Mouse (Mus musculus) left cerebral cortex, postnatal 14 days (tissue): ENCODE data around the gene Cyren. TPM values are rescaled to one million over a fixed set of nuclear protein-coding genes. Genes with fewer than 3 reads are reported as not detected.

Experiments
- DNase-seq, 2 experiments: peaks; one replicate each; pipeline ENCODE4 v3.0.0; 2021 to 2022; ENCODE audit warnings: low spot score in 2 of 2, mixed read lengths in 1 of 2
- intact Hi-C: fragments of 180-260 bp; cut with DNase I; formaldehyde crosslinking; loops from one replicate; pipeline ENCODE4 v1.15.1; 2025
- long read RNA-seq, 2 experiments: library from polyadenylated mRNA; stranded (forward); transcript quantifications; one replicate each; pipeline ENCODE4 v2.0.0; 2021
- total RNA-seq, 2 experiments: library from RNA; stranded (reverse); gene quantifications; 2 replicates each; pipeline ENCODE4 v1.2.3; 2021

The Cyren gene
- total RNA-seq = 1 to 10 TPM; 3.3 to 4.4 TPM
- long read RNA-seq, experiment 1, partial matches to known transcripts = 0 of 8 reads
- long read RNA-seq, experiment 1, other reads (novel, unspliced or antisense) = 7 of 8 reads
- long read RNA-seq, experiment 2, partial matches to known transcripts = 0 of 5 reads
- long read RNA-seq, experiment 2, other reads (novel, unspliced or antisense) = 4 of 5 reads

GRCm38 (mm10) chr6:34877509-34878321 lies at the start of gene Cyren:
TSS of gene Cyren (minus strand) at chr6:34878060.
- peak; percentile 90 to 93 for DNase-seq
- intact Hi-C loops = loop anchor here (5.0 to 10.0 kb wide), 2 partner anchors 95 to 117 kb away; partner anchors contain the start of gene Agbl3

- intact Hi-C loops = loop anchor here (10.0 kb wide), 1 partner anchor 413 kb away; no protein-coding TSS in a partner anchor
- no peak for DNase-seq
Measured at GRCm38 (mm10) chr6:34927594-34927993, 49.7 kb upstream of the Cyren start.

DNA sequence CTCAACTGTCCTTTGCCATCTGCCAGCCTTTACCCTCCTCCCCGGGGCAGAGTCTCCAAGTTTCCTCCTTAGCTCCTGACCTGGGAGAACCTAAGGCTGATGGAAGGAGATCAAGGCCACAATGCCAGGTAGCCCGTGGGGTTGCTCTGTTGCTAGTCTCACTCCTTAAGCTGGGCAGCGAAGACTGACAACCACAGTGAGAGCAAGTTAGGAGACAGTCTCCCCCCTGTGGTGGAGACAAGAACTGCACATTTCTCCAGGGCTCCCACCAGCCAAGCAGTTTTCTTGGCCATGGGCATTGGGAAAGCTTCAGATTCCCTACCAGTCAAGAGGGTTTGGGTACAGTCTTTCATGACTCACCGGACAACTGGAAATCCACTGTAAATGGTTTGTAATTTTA lies 49.3 kb upstream of the Cyren start:
- intact Hi-C loops = loop anchor here (10.0 kb wide), 1 partner anchor 412 kb away; no protein-coding TSS in a partner anchor
- peak; percentile 71 to 75 for DNase-seq

DNA sequence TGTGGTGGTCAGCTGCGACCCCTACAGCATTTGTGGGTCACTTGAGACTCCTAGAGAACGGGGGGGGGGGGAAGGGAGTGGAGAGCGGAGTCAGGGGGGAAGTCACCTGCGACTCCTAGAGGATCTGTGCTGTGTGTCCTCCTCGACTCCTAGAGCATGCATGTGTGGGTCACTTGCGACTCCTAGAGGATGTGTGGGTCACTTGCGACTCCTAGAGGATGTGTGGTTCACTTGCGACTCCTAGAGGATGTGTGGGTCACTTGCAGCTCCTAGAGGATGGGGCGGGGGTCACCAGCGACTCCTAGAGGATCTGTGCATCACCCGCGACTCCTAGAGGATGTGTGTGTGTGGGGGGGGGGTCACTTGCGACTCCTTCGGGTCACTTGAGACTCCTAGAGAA lies 44.1 kb upstream of the Cyren start:
- intact Hi-C loops = loop anchor here (10.0 kb wide), 1 partner anchor 407 kb away; no protein-coding TSS in a partner anchor
- DNase-seq = peak; percentile 27 to 60

GRCm38 (mm10) chr6:34920631-34921030 lies 42.8 kb upstream of the Cyren start:
- intact Hi-C loops = loop anchor here (10.0 kb wide), 1 partner anchor 406 kb away; no protein-coding TSS in a partner anchor
- no peak for DNase-seq

- intact Hi-C loops = loop anchor here (10.0 kb wide), 1 partner anchor 405 kb away; no protein-coding TSS in a partner anchor
Measured at GRCm38 (mm10) chr6:34919956-34920355, 42.1 kb upstream of the Cyren start, which contains the start of gene Stra8. TSS of gene Stra8 (plus strand) at chr6:34920163.

DNA sequence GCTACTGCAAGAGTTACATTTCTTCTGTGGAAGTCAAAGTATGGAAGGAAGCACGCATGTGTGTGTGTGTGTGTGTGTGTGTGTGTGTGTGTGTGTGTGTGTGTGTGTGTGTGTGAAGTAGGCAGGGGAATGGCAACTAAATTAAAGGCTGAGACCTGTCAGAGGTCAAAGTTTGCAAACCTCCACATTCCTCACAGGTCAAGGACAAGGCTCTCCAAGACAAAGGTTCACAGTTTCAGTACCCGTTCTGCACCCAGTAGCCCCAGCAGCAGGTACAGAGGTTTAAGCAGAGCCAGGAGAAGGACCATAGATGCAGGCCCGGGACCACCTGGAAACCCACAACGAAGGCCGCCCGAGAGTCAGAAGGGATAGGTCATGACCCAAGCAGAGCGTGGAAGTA lies 41.3 kb upstream of the Cyren start:
- DNase-seq = no peak
- intact Hi-C loops = no loop called here

More at GRCm38 (mm10) chr6:34919956-34920355, 42.1 kb upstream of the Cyren start, which contains the start of gene Stra8:
- no peak for DNase-seq

DNA sequence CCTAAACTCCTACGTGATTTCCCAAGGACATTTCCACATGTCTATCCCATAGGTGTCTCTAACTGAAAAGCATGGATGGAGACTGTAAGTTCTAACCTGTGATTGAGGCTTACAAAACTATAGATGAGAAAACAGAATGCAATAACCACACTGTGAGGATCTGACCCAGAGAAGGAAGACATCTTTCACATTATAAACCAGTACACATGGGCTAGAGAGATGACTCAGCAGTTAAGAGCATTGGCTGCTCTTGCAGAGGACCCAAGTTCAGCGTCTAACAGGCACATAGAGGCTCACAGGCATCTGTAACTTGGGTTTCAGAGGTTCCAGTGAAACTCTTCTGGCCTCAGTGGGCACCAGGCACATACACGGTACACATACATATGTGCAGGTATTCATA lies 36.6 kb upstream of the Cyren start:
- intact Hi-C loops = no loop called here
- DNase-seq = no peak

DNA sequence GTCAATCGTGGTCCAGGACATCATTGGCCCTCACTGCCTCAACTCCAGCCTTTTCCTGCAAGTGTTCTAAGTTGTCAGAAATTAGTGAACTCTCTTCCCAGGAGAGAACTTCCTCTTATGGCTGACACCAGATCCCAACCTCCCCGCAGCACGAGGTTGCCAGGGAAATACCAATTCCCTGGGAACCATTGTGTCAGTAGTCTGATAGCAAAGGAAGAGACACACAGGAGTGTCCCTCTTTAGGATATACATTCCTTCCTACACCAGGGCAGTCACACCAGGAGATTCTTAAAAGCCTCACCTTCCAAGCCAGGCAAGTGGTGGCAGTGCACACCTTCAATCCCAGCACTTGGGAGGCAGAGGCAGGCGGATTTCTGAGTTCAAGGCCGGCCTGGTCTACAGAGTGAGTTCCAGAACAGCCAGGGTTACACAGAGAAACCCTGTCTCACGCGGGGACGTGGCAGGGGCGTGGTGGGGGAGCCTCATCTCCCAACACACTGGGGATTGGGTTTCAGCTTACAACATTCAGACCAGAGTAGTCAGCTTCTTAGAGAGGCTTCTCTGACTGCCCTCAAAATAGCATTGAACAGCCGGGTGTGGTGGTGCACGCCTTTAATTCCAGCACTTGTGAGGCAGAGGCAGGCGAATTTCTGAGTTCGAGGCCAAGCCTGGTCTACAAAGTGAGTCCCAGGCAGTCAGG lies 35.6 kb upstream of the Cyren start:
- DNase-seq = no peak
- intact Hi-C loops = no loop called here

GRCm38 (mm10) chr6:34910371-34911219 lies 32.7 kb upstream of the Cyren start, which contains the start of gene Wdr91:
TSS of gene Wdr91 (minus strand) at chr6:34910876.
- intact Hi-C loops = no loop called here

DNA sequence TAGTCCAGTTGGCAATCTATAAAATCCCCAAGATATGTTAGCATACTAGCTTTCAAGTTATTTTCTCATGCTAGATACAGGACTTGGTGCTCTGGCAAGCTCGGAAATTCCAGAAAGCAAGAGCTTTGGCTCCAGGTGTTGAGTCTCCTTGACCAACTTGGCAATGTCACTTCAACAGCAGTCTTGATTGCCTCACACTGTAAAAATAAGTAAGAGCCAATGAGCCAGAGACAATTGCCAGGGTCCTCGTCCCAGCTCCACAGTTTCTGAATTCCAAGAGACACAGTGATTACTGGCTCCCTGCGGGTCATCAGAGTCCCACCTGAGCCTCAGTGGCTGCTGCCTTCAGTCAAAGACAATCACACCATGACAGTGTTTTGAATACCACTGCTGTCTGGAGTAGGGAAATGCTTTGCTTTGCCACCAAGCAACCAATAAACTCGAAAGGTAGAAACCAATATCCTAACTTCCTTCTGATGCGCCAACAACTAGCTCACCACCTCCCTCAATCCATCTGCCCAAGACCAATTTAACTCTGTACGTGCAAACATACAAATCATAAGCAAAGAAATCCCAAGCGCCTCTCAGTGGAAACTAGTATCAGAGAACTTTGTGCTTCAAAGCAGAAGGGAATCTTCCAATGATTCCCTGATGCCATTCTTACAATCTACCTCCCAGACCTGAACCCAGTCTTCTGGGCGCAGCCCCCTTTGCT lies 31.9 kb upstream of the Cyren start:
- intact Hi-C loops = no loop called here
- peak; percentile 8 to 37 for DNase-seq

More at GRCm38 (mm10) chr6:34910371-34911219, 32.7 kb upstream of the Cyren start, which contains the start of gene Wdr91:
- peak; percentile 92 to 95 for DNase-seq

DNA sequence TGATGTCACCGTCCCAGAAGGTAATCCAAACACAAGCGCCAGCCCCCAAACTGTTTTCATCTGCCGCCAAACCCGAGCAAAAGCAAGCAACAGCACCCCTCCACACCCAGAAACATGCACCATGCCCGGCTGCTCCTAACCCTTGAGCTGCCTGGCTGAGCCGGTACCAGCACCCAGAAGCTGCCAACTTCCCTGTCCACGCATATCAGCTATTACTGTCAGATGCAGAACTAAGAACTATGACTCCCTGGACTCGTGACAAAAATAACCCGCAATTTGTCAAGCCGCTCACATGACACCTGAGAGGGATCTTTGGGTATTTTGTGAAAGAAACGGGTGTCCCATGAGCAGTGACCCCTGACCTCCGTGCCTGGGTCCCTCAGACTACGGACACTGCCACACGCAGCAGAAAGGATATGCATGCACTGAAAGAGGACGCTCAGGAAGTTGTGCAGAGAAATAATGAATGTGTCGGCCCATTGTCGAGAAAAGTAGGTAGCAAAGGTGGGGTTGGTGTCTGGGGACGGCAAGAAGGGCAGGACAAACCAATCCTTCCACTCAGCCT lies 29.9 kb upstream of the Cyren start:
- DNase-seq = no peak
- intact Hi-C loops = no loop called here

- DNase-seq = no peak
- intact Hi-C loops = no loop called here
Measured at GRCm38 (mm10) chr6:34907121-34907614, 29.3 kb upstream of the Cyren start.

- intact Hi-C loops = no loop called here
- DNase-seq = peak in 1 of 2 experiments; percentile 52
Measured at GRCm38 (mm10) chr6:34906661-34907060, 28.8 kb upstream of the Cyren start.

- intact Hi-C loops = no loop called here
- no peak for DNase-seq
Measured at GRCm38 (mm10) chr6:34906125-34906524, 28.3 kb upstream of the Cyren start.

- intact Hi-C loops = no loop called here
Measured at GRCm38 (mm10) chr6:34904361-34904760, 26.5 kb upstream of the Cyren start.

GRCm38 (mm10) chr6:34903851-34904250 lies 26.0 kb upstream of the Cyren start:
- intact Hi-C loops = no loop called here

More at GRCm38 (mm10) chr6:34904361-34904760, 26.5 kb upstream of the Cyren start:
- DNase-seq = no peak

GRCm38 (mm10) chr6:34903441-34903840 lies 25.6 kb upstream of the Cyren start:
- no peak for DNase-seq
- intact Hi-C loops = no loop called here

More at GRCm38 (mm10) chr6:34903851-34904250, 26.0 kb upstream of the Cyren start:
- no peak for DNase-seq
